In the genomic region with DNA sequence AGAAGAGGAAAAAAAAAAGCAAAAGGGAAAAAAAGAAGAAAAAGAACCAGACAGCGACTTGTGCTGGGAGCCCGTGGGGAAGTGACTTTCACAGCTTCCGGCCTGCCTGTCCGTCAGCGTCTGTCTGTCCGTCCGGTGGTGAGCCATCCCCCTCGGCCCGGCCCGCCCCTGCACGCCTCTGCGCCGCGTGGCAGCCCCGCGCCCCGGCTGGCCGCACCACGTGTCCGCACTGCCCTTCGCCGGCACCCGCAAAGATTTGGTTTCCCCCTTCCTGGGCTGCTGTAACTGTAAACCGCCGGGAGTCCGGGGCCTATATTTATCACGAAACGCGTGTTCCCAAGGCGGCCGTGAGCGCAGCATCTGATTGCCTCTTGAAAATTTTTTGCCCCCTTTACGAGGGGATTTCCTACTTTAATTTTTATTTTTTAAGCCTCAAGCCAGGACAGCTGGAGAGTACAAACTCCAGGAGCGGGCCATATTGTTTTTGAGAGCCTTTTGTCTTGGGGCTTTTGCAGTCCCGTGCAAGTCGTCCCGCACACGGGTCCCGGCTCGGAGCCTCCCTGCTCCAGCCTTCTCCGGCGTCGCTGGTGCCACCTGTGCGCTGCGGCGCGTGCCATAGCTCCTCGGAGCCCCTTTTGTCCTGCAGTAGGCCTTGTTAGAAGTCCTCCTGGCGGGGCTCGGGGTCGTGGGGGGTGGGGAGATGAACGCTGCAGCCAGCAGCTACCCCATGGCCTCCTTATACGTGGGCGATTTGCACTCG, we compare ENCODE assay signal across 8 mouse cellular contexts. TPM values are rescaled to one million over a fixed set of nuclear protein-coding genes. Genes with fewer than 3 reads are reported as not detected.
A peak's percentile ranks its signal among the peaks of the same experiment; 100 is the strongest.
DNase-seq lines count a peak whose midpoint lies in the region; ATAC-seq and TF ChIP-seq lines count a peak whose summit lies in the region.
"Not testable (repeated sequence)": the region's sequence is repeated elsewhere in the genome, so short reads cannot be mapped to it uniquely, and the experiment has no call there.

No protein-coding gene starts in this region.

- not testable (repeated sequence) for H3K27me3 ChIP-seq in cerebellum, adult 2 months (ENCODE audit: control insufficient read depth, insufficient read depth, low read length); forebrain, postnatal 0 days (ENCODE audit: insufficient read depth, low read length); kidney, postnatal 0 days (ENCODE audit: insufficient read depth, low read length); myocyte (ENCODE audit: control insufficient read depth, insufficient read depth, insufficient read length); stomach, embryonic 15.5 days (replicated peaks)

- DNase-seq in ES-E14 (ENCODE audit: low read depth, low spot score) = not testable (repeated sequence)
- DNase-seq in cerebellum, adult 2 months = peak; percentile 29 to 41
- DNase-seq in forebrain, postnatal 0 days = peak; percentile 24
- peak; percentile 29 for DNase-seq in heart, postnatal 25 days (ENCODE audit: low spot score)
- DNase-seq in kidney, postnatal 0 days (ENCODE audit: low spot score) = peak; percentile 24
- DNase-seq in lung, adult 18-20 months = peak; percentile 34 to 43

- intact Hi-C loops in heart, postnatal 25 days (cut with DNase I) = not testable (repeated sequence)

- in situ Hi-C loops in ES-E14 (cut with MboI; ENCODE audit: low sequenced_read_pairs in 2 of 2, unreplicated experiment in 2 of 2) = not testable (repeated sequence)

- TF ChIP-seq CTCF in cerebellum, adult 2 months (IDR thresholded peaks at IDR 0.05; ENCODE audit: borderline replicate concordance, insufficient read depth, low read depth, low read length); forebrain, postnatal 0 days (IDR thresholded peaks at IDR 0.05; ENCODE audit: low read depth); kidney, postnatal 0 days (IDR thresholded peaks at IDR 0.05; ENCODE audit: low read depth): not testable (repeated sequence)

- peak overlapping the region; percentile 86 for H3K4me2 ChIP-seq in forebrain, postnatal 0 days (ENCODE audit: low read depth)
- H3K4me2 ChIP-seq in kidney, postnatal 0 days (ENCODE audit: low read length) = peak overlapping the region; percentile 79
- peak overlapping the region; percentile 45 for H3K4me2 ChIP-seq in myocyte (ENCODE audit: low read depth)
- H3K4me2 ChIP-seq in stomach, embryonic 15.5 days = peak overlapping the region; percentile 83

- peak; percentile 74 for ATAC-seq in forebrain, postnatal 0 days
- ATAC-seq in kidney, postnatal 0 days (replicated peaks; ENCODE audit: low FRiP score, low read depth) = 0 out of 2 replicates have a peak, but pooled peaks have one; percentile 30
- ATAC-seq in stomach, embryonic 15.5 days (ENCODE audit: insufficient read depth, low FRiP score, low read depth) = peak; percentile 37; the same call in 1 of the 2 replicates

- not testable (repeated sequence) for H3K27ac ChIP-seq in ES-E14 (ENCODE audit: insufficient read depth, low read depth, low read length, poor library complexity, severe bottlenecking)
- peak overlapping the region; percentile 28; the same call in 1 of the 2 replicates for H3K27ac ChIP-seq in cerebellum, adult 2 months (ENCODE audit: insufficient read depth, low read length)
- H3K27ac ChIP-seq in forebrain, postnatal 0 days (ENCODE audit: low read depth, low read length) = peak overlapping the region; percentile 70; the same call in 1 of the 2 replicates
- H3K27ac ChIP-seq in kidney, postnatal 0 days = peak overlapping the region; percentile 66; the same call in 1 of the 2 replicates
- peak overlapping the region; percentile 74 for H3K27ac ChIP-seq in stomach, embryonic 15.5 days

- H3K36me3 ChIP-seq in ES-E14 (ENCODE audit: control insufficient read depth, insufficient read depth, low read length, poor library complexity, severe bottlenecking) (peaks cover 42% of the 10 kb centered on the region), myocyte (ENCODE audit: control insufficient read depth, insufficient read depth) (peaks cover 14% of the 10 kb centered on the region)
- not testable (repeated sequence) for H3K36me3 ChIP-seq in forebrain, postnatal 0 days (ENCODE audit: insufficient read depth); kidney, postnatal 0 days (ENCODE audit: insufficient read depth, low read length)
- peaks cover 12% of the 10 kb centered on the region for H3K36me3 ChIP-seq in stomach, embryonic 15.5 days

- H3K79me2 ChIP-seq in myocyte (ENCODE audit: control insufficient read depth, insufficient read depth) = peaks cover 47% of the 10 kb centered on the region

- H3K4me3 ChIP-seq in ES-E14 (ENCODE audit: insufficient read depth in 1 of 2, low read depth in 1 of 2, low read length in 2 of 2, poor library complexity in 1 of 2, severe bottlenecking in 1 of 2) (peak overlapping the region; percentile 52 to 71), myocyte (peak overlapping the region; percentile 80)
- peak overlapping the region; percentile 47 for H3K4me3 ChIP-seq in cerebellum, adult 2 months (replicated peaks; ENCODE audit: insufficient read depth, low read depth, low read length)
- H3K4me3 ChIP-seq in forebrain, postnatal 0 days (ENCODE audit: low read depth, low read length) = peak overlapping the region; percentile 54
- peak overlapping the region; percentile 50 for H3K4me3 ChIP-seq in kidney, postnatal 0 days (replicated peaks; ENCODE audit: low read depth, low read length)
- peak overlapping the region; percentile 54 for H3K4me3 ChIP-seq in stomach, embryonic 15.5 days (replicated peaks)

- 1% methylated on average over 54 of the region's 55 CpGs for WGBS in cerebellum, adult 2 months
- 3% methylated on average over 39 of the region's 55 CpGs for WGBS in forebrain, postnatal 0 days
- under 1% methylated on average over 44 of the region's 55 CpGs for WGBS in kidney, postnatal 0 days
- WGBS in stomach, embryonic 15.5 days = under 1% methylated on average over 52 of the region's 55 CpGs

- H3K9ac ChIP-seq in ES-E14 (ENCODE audit: insufficient read depth, low read depth, low read length, poor library complexity, severe bottlenecking) = peak overlapping the region; percentile 79
- peak overlapping the region; percentile 72 for H3K9ac ChIP-seq in forebrain, postnatal 0 days
- peak overlapping the region; percentile 52; the same call in 1 of the 2 replicates for H3K9ac ChIP-seq in kidney, postnatal 0 days (ENCODE audit: low read depth, low read length)
- peak overlapping the region; percentile 25; the same call in 1 of the 2 replicates for H3K9ac ChIP-seq in stomach, embryonic 15.5 days

- not testable (repeated sequence) for H3K9me3 ChIP-seq in ES-E14 (ENCODE audit: control insufficient read depth, insufficient read depth, low read depth, low read length); forebrain, postnatal 0 days (ENCODE audit: low read length); kidney, postnatal 0 days (replicated peaks; ENCODE audit: low read length); stomach, embryonic 15.5 days

- peaks cover 2 to 16% of the 10 kb centered on the region in 2 experiments; a peak in 1 of 4 replicates for H3K4me1 ChIP-seq in ES-E14 (ENCODE audit: control insufficient read depth in 2 of 2, insufficient read depth in 2 of 2, low read length in 2 of 2, poor library complexity in 1 of 2)
- not testable (repeated sequence) for H3K4me1 ChIP-seq in cerebellum, adult 2 months (ENCODE audit: control insufficient read depth, insufficient read depth, low read length)
- H3K4me1 ChIP-seq in forebrain, postnatal 0 days (ENCODE audit: insufficient read depth) = peaks cover 21% of the 10 kb centered on the region
- peaks cover 17% of the 10 kb centered on the region for H3K4me1 ChIP-seq in kidney, postnatal 0 days (replicated peaks; ENCODE audit: insufficient read depth, low read length)
- H3K4me1 ChIP-seq in stomach, embryonic 15.5 days = peaks cover 24% of the 10 kb centered on the region

- not testable (repeated sequence) for TF ChIP-seq POLR2A in cerebellum, adult 2 months (IDR thresholded peaks at IDR 0.05; ENCODE audit: borderline replicate concordance, insufficient read depth, low read length); myocyte (IDR thresholded peaks at IDR 0.05; ENCODE audit: insufficient read length, low read depth)

- H3ac ChIP-seq in myocyte (ENCODE audit: control insufficient read depth, insufficient read length) = not testable (repeated sequence)

RNA-seq across cellular contexts. Expression of gene Pabpc4, which starts 20.9 kb away (rescaled TPM):
- 197 and 246 TPM in 2 replicates for total RNA-seq in ES-E14 (2012; rRNA removed)
- 30.8 and 32.3 TPM in 2 replicates for polyA plus RNA-seq in cerebellum, adult 2 months (2012; rRNA removed)
- 83.7 and 92.6 TPM in 2 replicates for total RNA-seq in forebrain, postnatal 0 days (2014; rRNA removed)
- 24.8 and 28.2 TPM in 2 replicates for polyA plus RNA-seq in forebrain, postnatal 0 days (2015; fragmentation: Nextera tagmentation; extraction: Ambion mirVana)
- total RNA-seq in heart, postnatal 25 days (2021) = 100 to 1,000 TPM; 334 to 358 TPM
- polyA plus RNA-seq in kidney, postnatal 0 days (2015; fragmentation: Nextera tagmentation; extraction: Ambion mirVana) = 28.2 and 29.7 TPM in 2 replicates
- 154 TPM for polyA plus RNA-seq in myocyte (2012; fragmentation: generic; extraction: Trizol)
- 49.0 and 50.2 TPM in 2 replicates for polyA plus RNA-seq in stomach, embryonic 15.5 days (2015; fragmentation: Nextera tagmentation; extraction: Ambion mirVana)

RNA-seq across cellular contexts. Expression of gene Oxct2a, which starts 40.3 kb away (rescaled TPM):
- 3.1 and 3.6 TPM in 2 replicates for total RNA-seq in ES-E14 (2012; rRNA removed)
- not detected in 2 replicates for polyA plus RNA-seq in cerebellum, adult 2 months (2012; rRNA removed)
- 0.15 and 0.19 TPM in 2 replicates for total RNA-seq in forebrain, postnatal 0 days (2014; rRNA removed)
- polyA plus RNA-seq in forebrain, postnatal 0 days (2015; fragmentation: Nextera tagmentation; extraction: Ambion mirVana) = 0.08 TPM in 1 of 2 replicates, not detected in the other
- not detected for total RNA-seq in heart, postnatal 25 days (2021)
- not detected in 2 replicates for polyA plus RNA-seq in kidney, postnatal 0 days (2015; fragmentation: Nextera tagmentation; extraction: Ambion mirVana)
- 0.04 TPM for polyA plus RNA-seq in myocyte (2012; fragmentation: generic; extraction: Trizol)
- polyA plus RNA-seq in stomach, embryonic 15.5 days (2015; fragmentation: Nextera tagmentation; extraction: Ambion mirVana) = not detected in 2 replicates

RNA-seq across cellular contexts. Expression of gene Heyl, which starts 49.7 kb away (rescaled TPM):
- not detected in 2 replicates for total RNA-seq in ES-E14 (2012; rRNA removed)
- polyA plus RNA-seq in cerebellum, adult 2 months (2012; rRNA removed) = 3.1 and 3.5 TPM in 2 replicates
- 3.6 and 6.3 TPM in 2 replicates for total RNA-seq in forebrain, postnatal 0 days (2014; rRNA removed)
- polyA plus RNA-seq in forebrain, postnatal 0 days (2015; fragmentation: Nextera tagmentation; extraction: Ambion mirVana) = 4.2 and 4.6 TPM in 2 replicates
- 10 to 100 TPM; 19.1 to 21.3 TPM for total RNA-seq in heart, postnatal 25 days (2021)
- 28.7 and 31.6 TPM in 2 replicates for polyA plus RNA-seq in kidney, postnatal 0 days (2015; fragmentation: Nextera tagmentation; extraction: Ambion mirVana)
- polyA plus RNA-seq in myocyte (2012; fragmentation: generic; extraction: Trizol) = 30.2 TPM
- 14.1 and 18.9 TPM in 2 replicates for polyA plus RNA-seq in stomach, embryonic 15.5 days (2015; fragmentation: Nextera tagmentation; extraction: Ambion mirVana)

RNA-seq across cellular contexts. Expression of gene Bmp8a, which starts 60.0 kb away (rescaled TPM):
- 5.0 and 7.1 TPM in 2 replicates for total RNA-seq in ES-E14 (2012; rRNA removed)
- 0.21 and 0.41 TPM in 2 replicates for polyA plus RNA-seq in cerebellum, adult 2 months (2012; rRNA removed)
- total RNA-seq in forebrain, postnatal 0 days (2014; rRNA removed) = 0.31 and 0.90 TPM in 2 replicates
- 0.15 and 0.19 TPM in 2 replicates for polyA plus RNA-seq in forebrain, postnatal 0 days (2015; fragmentation: Nextera tagmentation; extraction: Ambion mirVana)
- under 1 TPM in 1 of 2 experiments, not detected in 1; 0.18 TPM for total RNA-seq in heart, postnatal 25 days (2021)
- 0.32 and 0.41 TPM in 2 replicates for polyA plus RNA-seq in kidney, postnatal 0 days (2015; fragmentation: Nextera tagmentation; extraction: Ambion mirVana)
- polyA plus RNA-seq in myocyte (2012; fragmentation: generic; extraction: Trizol) = 1.2 TPM
- polyA plus RNA-seq in stomach, embryonic 15.5 days (2015; fragmentation: Nextera tagmentation; extraction: Ambion mirVana) = 0.37 and 0.40 TPM in 2 replicates

Comparison
In these comparisons a context has a peak if more than half of its experiments do, and no peak if none do; other contexts are left out.
1. H3K9ac ChIP-seq: peak in every context shown above with its lines; median percentile 79 in ES-E14; 72 in forebrain, postnatal 0 days; 52 in kidney, postnatal 0 days; 25 in stomach, embryonic 15.5 days.